Mouse (Mus musculus) urinary bladder, postnatal 4 days (tissue): Measurements from ENCODE around the gene Slc25a25.

Source experiments
- DNase-seq, 2 experiments: peaks; one replicate each; pipeline ENCODE4 v3.0.0; 2021 to 2022; ENCODE audit warnings: low spot score in 2 of 2

The Slc25a25 gene

GRCm38 (mm10) chr2:32429215-32429891, 21.9 kb downstream of the Slc25a25 start:
- no peak for DNase-seq

- no peak for DNase-seq
These were observed 23.0 kb downstream of the Slc25a25 start for GRCm38 (mm10) chr2:32428262-32428722.

GRCm38 (mm10) chr2:32427720-32428119, 23.5 kb downstream of the Slc25a25 start:
- DNase-seq, result no peak

GRCm38 (mm10) chr2:32426141-32426540, 25.1 kb downstream of the Slc25a25 start:
- DNase-seq, result no peak

GRCm38 (mm10) chr2:32425568-32425967, 25.7 kb downstream of the Slc25a25 start:
- no peak for DNase-seq

- DNase-seq, result no peak
These were observed 26.4 kb downstream of the Slc25a25 start for GRCm38 (mm10) chr2:32424796-32425195.

GRCm38 (mm10) chr2:32423481-32424331, 27.5 kb downstream of the Slc25a25 start:
- peak; percentile 65 to 69 for DNase-seq

- DNase-seq, result no peak
These were observed 29.4 kb downstream of the Slc25a25 start for GRCm38 (mm10) chr2:32421851-32422251.

- DNase-seq, result no peak
These were observed 30.6 kb downstream of the Slc25a25 start for GRCm38 (mm10) chr2:32420647-32421046.

GRCm38 (mm10) chr2:32420066-32420608, 31.1 kb downstream of the Slc25a25 start:
- DNase-seq, result no peak

GRCm38 (mm10) chr2:32419359-32419758, 31.9 kb downstream of the Slc25a25 start:
- DNase-seq, result no peak

GRCm38 (mm10) chr2:32418430-32419151, 32.7 kb downstream of the Slc25a25 start:
- no peak for DNase-seq

- no peak for DNase-seq
These were observed 33.8 kb downstream of the Slc25a25 start for GRCm38 (mm10) chr2:32417486-32417885.

GRCm38 (mm10) chr2:32416556-32416955, 34.7 kb downstream of the Slc25a25 start:
- DNase-seq, result no peak

- DNase-seq, result no peak
These were observed 35.4 kb downstream of the Slc25a25 start for GRCm38 (mm10) chr2:32415801-32416200.

- DNase-seq, result no peak
These were observed 37.3 kb downstream of the Slc25a25 start for GRCm38 (mm10) chr2:32413936-32414335.

GRCm38 (mm10) chr2:32412742-32413531, 38.3 kb downstream of the Slc25a25 start:
- no peak for DNase-seq

- DNase-seq, result no peak
These were observed 39.8 kb downstream of the Slc25a25 start for GRCm38 (mm10) chr2:32411407-32411806.

- DNase-seq, result no peak
These were observed 42.5 kb downstream of the Slc25a25 start for GRCm38 (mm10) chr2:32408429-32409424.
